Mouse (Mus musculus) liver, embryonic 14.5 days (tissue): ENCODE measurements around the gene Nkx6-1.

Experiments
- CTCF ChIP-seq: IDR thresholded peaks from 2 replicates; pipeline ENCODE4 v1.5.1; 2016; ENCODE audit warnings: antibody characterized with exemption, low read depth, control low read depth
- EP300 ChIP-seq: IDR thresholded peaks from 2 replicates; pipeline ENCODE4 v1.6.1; 2016; ENCODE audit warnings: antibody characterized with exemption, low read depth

GRCm38 (mm10) chr5:101657698-101658097 is 7.1 kb downstream of the Nkx6-1 start:
- TF ChIP-seq CTCF (no peak), EP300 (no peak)
